Mouse (Mus musculus): ENCODE measurements at regions not wholly inside any gene's neighbourhood (a gene's known extent, or its start where the extent isn't known, plus 50 kb on each side); places are given as distances from the start of the nearest gene placed in this dataset.

GRCm38 (mm10) chr4:9107295-9107694 lies 868.5 kb upstream of the Car8 start:
- no peaks in the 10 kb centered on the region for H3K9me3 ChIP-seq (replicated peaks)
- no peaks in the 10 kb centered on the region for H3K36me3 ChIP-seq
- ATAC-seq (ENCODE audit: insufficient number of reproducible peaks, low FRiP score, low TSS enrichment, low read depth): no peak
- no peak overlapping the region for H3K9ac ChIP-seq
- H3K4me3 ChIP-seq (replicated peaks): no peak overlapping the region
- H3K27me3 ChIP-seq: no peaks in the 10 kb centered on the region
- 69% methylated on average over 14 of the region's 14 CpGs for WGBS
- H3K4me1 ChIP-seq: no peaks in the 10 kb centered on the region
- no peak overlapping the region for H3K27ac ChIP-seq (replicated peaks)
- H3K4me2 ChIP-seq (replicated peaks): no peak overlapping the region

GRCm38 (mm10) chr4:9106778-9107177 lies 867.9 kb upstream of the Car8 start:
- no peak; the same call in 1 of the 2 replicates for ATAC-seq (ENCODE audit: insufficient number of reproducible peaks, low FRiP score, low TSS enrichment, low read depth)
- H3K4me3 ChIP-seq (replicated peaks): no peak overlapping the region
- no peak overlapping the region for H3K27ac ChIP-seq (replicated peaks)
- H3K4me2 ChIP-seq (replicated peaks): no peak overlapping the region
- H3K9ac ChIP-seq: no peak overlapping the region
- H3K9me3 ChIP-seq (replicated peaks): no peaks in the 10 kb centered on the region
- no peaks in the 10 kb centered on the region for H3K4me1 ChIP-seq
- whole genome bisulfite sequencing: 90% methylated on average over 9 of the region's 9 CpGs
- H3K27me3 ChIP-seq: no peaks in the 10 kb centered on the region
- H3K36me3 ChIP-seq: no peaks in the 10 kb centered on the region

DNA sequence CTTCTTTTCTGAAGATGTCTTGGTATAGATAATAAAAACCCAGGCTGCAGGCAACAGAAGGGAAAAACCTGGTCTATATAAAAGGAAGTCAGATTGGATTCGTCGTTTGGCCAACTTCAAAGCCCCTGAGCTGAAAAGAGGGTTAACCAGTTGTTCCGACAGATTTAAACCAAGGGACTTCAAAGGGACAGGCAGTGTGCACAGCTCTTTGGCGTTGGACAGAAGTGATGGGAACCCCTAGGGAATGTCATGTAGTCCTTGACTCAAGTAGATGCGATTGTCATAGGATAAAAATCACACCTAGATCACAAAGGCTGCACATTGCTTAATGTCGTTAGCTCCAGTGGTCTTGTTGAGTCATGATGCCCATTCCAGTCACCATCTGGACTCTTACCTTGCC lies 865.8 kb upstream of the Car8 start:
- H3K9me3 ChIP-seq (replicated peaks): no peaks in the 10 kb centered on the region
- no peak overlapping the region for H3K4me2 ChIP-seq (replicated peaks)
- ATAC-seq (ENCODE audit: insufficient number of reproducible peaks, low FRiP score, low TSS enrichment, low read depth): no peak
- 40% methylated on average over 6 of the region's 6 CpGs for WGBS
- no peaks in the 10 kb centered on the region for H3K27me3 ChIP-seq
- no peak overlapping the region for H3K27ac ChIP-seq (replicated peaks)
- H3K36me3 ChIP-seq: no peaks in the 10 kb centered on the region
- H3K4me1 ChIP-seq: no peaks in the 10 kb centered on the region
- H3K4me3 ChIP-seq (replicated peaks): no peak overlapping the region
- H3K9ac ChIP-seq: no peak overlapping the region

GRCm38 (mm10) chr4:9103958-9104357 lies 865.1 kb upstream of the Car8 start:
- Histone ChIP-seq H3K9ac (no peak overlapping the region), H3K4me1 (no peaks in the 10 kb centered on the region), H3K9me3 (replicated peaks) (no peaks in the 10 kb centered on the region), H3K4me2 (replicated peaks) (no peak overlapping the region), H3K4me3 (replicated peaks) (no peak overlapping the region), H3K36me3 (no peaks in the 10 kb centered on the region), H3K27me3 (no peaks in the 10 kb centered on the region), H3K27ac (replicated peaks) (no peak overlapping the region)
- 74% methylated on average over 8 of the region's 8 CpGs for WGBS
- no peak for ATAC-seq (ENCODE audit: insufficient number of reproducible peaks, low FRiP score, low TSS enrichment, low read depth)

- Histone ChIP-seq H3K27me3 (peaks cover 7% of the 10 kb centered on the region), H3K27ac (replicated peaks) (no peak overlapping the region), H3K9ac (no peak overlapping the region), H3K36me3 (no peaks in the 10 kb centered on the region), H3K4me2 (replicated peaks) (peak overlapping the region; percentile 28), H3K4me3 (replicated peaks) (0 out of 2 replicates have a peak overlapping the region, but pooled peaks have one; percentile 9), H3K9me3 (replicated peaks) (no peaks in the 10 kb centered on the region), H3K4me1 (peaks cover 12% of the 10 kb centered on the region)
- 18% methylated on average over 24 of the region's 24 CpGs for WGBS
- ATAC-seq (ENCODE audit: insufficient number of reproducible peaks, low FRiP score, low TSS enrichment, low read depth): 0 out of 2 replicates have a peak, but pooled peaks have one; percentile 43
Measured at GRCm38 (mm10) chr4:9096809-9097700, 858.2 kb upstream of the Car8 start.

DNA sequence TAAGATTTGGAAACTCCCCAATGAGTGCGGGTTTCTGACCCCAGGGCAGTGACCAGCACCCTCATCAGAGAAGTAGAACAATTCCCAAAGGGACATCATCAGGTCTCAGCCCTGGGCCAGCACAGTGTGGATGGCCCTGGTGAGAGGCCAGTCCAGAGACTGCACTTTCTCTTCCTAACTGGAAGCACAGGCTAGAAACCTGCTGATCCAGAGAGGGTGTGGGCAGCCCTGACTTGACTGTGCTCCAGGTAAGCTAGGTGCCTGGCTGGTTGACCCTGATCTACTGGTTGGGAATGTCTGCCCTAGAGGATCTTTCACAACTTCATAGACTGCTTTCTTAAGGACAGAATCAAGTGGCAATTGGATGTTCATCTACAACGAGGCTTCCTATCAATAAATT lies 857.4 kb upstream of the Car8 start:
- H3K36me3 ChIP-seq: no peaks in the 10 kb centered on the region
- no peak overlapping the region for H3K9ac ChIP-seq
- no peak overlapping the region for H3K27ac ChIP-seq (replicated peaks)
- H3K27me3 ChIP-seq: peaks cover 7% of the 10 kb centered on the region
- H3K4me1 ChIP-seq: peaks cover 12% of the 10 kb centered on the region
- 0 out of 2 replicates have a peak, but pooled peaks have one; percentile 52 for ATAC-seq (ENCODE audit: insufficient number of reproducible peaks, low FRiP score, low TSS enrichment, low read depth)
- no peak overlapping the region for H3K4me3 ChIP-seq (replicated peaks)
- H3K9me3 ChIP-seq (replicated peaks): no peaks in the 10 kb centered on the region
- no peak overlapping the region for H3K4me2 ChIP-seq (replicated peaks)
- WGBS: 78% methylated on average over 2 of the region's 2 CpGs

DNA sequence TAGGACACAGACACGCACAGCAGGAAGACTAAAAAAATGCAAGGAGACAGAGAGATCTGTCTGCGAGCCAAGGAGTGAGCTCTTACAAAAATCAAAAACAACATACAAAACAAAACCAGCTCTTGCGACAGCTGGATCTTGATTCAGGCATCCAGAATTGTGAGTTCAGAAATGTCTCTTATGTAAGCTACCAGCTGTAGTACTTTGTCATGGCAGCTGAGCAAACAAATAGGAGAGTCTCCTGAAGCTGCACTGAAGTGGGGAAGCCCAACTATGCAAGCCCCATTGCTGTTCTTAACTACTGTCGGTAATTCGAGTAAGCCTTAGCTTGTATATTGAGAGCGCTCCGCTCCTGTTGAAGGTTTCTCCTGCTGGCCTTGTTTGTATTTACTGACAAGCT lies 856.8 kb upstream of the Car8 start:
- WGBS: 35% methylated on average over 7 of the region's 7 CpGs
- Histone ChIP-seq H3K27me3 (peaks cover 7% of the 10 kb centered on the region), H3K4me2 (replicated peaks) (no peak overlapping the region), H3K4me3 (replicated peaks) (no peak overlapping the region), H3K9me3 (replicated peaks) (no peaks in the 10 kb centered on the region), H3K9ac (no peak overlapping the region), H3K27ac (replicated peaks) (no peak overlapping the region), H3K4me1 (peaks cover 12% of the 10 kb centered on the region), H3K36me3 (no peaks in the 10 kb centered on the region)
- ATAC-seq (ENCODE audit: insufficient number of reproducible peaks, low FRiP score, low TSS enrichment, low read depth): no peak

- Histone ChIP-seq H3K4me2 (replicated peaks) (no peak overlapping the region), H3K27ac (replicated peaks) (no peak overlapping the region), H3K4me1 (peaks cover 12% of the 10 kb centered on the region), H3K27me3 (peaks cover 7% of the 10 kb centered on the region), H3K9ac (no peak overlapping the region), H3K9me3 (replicated peaks) (no peaks in the 10 kb centered on the region), H3K36me3 (no peaks in the 10 kb centered on the region), H3K4me3 (replicated peaks) (no peak overlapping the region)
- WGBS: 22% methylated on average over 10 of the region's 10 CpGs
- ATAC-seq (ENCODE audit: insufficient number of reproducible peaks, low FRiP score, low TSS enrichment, low read depth): no peak; the same call in 1 of the 2 replicates
Measured at GRCm38 (mm10) chr4:9094522-9094921, 855.7 kb upstream of the Car8 start.

- 49% methylated on average over 6 of the region's 6 CpGs for WGBS
- H3K4me2 ChIP-seq (replicated peaks): no peak overlapping the region
- H3K36me3 ChIP-seq: no peaks in the 10 kb centered on the region
- no peak overlapping the region for H3K27ac ChIP-seq (replicated peaks)
- no peaks in the 10 kb centered on the region for H3K9me3 ChIP-seq (replicated peaks)
- H3K4me1 ChIP-seq: peaks cover 12% of the 10 kb centered on the region
- H3K9ac ChIP-seq: no peak overlapping the region
- peaks cover 7% of the 10 kb centered on the region for H3K27me3 ChIP-seq
- no peak overlapping the region for H3K4me3 ChIP-seq (replicated peaks)
- ATAC-seq (ENCODE audit: insufficient number of reproducible peaks, low FRiP score, low TSS enrichment, low read depth): no peak
Measured at GRCm38 (mm10) chr4:9094076-9094475, 855.2 kb upstream of the Car8 start.

DNA sequence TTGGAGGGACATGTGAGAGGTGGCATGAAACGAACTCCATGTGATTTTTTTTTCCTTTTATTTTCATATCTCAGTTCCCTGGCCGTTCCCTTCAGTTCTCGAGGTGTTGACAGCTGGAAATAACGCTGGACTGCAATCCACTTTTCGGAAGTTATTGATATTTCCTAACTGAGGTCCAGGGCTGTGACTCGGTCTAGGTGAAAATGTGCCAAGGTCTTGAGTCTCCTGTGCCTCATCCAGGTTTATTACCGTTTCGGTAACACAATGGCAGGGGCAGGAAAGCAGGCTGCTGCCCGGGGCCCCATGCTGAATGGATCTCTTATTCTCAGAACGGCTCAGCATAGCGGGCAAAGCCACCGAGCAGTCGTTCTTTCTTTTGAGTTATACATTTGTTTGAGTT lies 844.7 kb upstream of the Car8 start:
- peaks cover 13% of the 10 kb centered on the region for H3K4me1 ChIP-seq
- no peaks in the 10 kb centered on the region for H3K27me3 ChIP-seq
- no peak overlapping the region for H3K4me3 ChIP-seq (replicated peaks)
- ATAC-seq (ENCODE audit: insufficient number of reproducible peaks, low FRiP score, low TSS enrichment, low read depth): no peak
- H3K4me2 ChIP-seq (replicated peaks): peak overlapping the region; percentile 0; the same call in 1 of the 2 replicates
- no peaks in the 10 kb centered on the region for H3K9me3 ChIP-seq (replicated peaks)
- H3K27ac ChIP-seq (replicated peaks): no peak overlapping the region
- 51% methylated on average over 13 of the region's 13 CpGs for WGBS
- H3K36me3 ChIP-seq: no peaks in the 10 kb centered on the region
- H3K9ac ChIP-seq: no peak overlapping the region

DNA sequence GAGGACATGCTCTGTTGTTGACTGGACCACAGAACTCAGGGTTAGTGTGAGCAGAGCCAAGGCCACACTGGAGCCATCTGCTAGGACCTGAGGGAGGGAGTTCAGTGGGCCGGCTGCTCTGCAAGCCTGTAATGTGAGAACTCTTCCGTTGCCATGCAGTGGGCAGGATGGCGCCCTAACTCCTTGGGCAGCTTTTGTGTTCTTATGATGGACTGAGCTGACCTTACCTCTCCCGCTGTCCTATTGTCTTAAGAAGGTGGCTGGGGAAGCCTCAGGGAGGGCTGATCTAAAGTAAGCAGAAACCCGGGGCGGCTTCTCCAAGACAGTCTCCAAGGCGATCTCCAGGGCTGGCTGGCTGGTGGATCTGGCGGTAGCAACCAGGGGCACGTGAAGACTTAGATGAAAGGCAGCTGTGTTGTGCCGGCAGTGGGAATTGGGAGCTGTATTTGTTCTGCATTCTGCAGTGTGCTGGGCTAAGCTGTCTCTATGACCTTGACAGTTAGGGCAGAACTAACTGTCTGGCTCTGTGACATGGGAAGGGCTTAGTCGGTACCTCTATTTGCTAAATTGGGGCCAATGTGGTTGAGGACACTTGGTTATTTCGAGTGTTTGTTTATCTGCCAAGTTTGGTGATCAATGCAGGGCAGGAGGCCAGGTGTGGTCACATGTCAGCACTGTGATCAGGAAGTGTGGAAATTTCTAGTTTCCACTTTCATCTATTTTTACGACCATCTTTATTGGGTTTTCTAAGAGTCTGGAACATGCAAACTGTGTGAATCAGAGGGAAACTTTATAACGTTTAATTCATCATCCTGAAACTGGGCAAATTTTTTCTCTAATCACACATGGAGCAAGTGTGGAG lies 843.1 kb upstream of the Car8 start:
- peak; percentile 29; the same call in 1 of the 2 replicates for ATAC-seq (ENCODE audit: insufficient number of reproducible peaks, low FRiP score, low TSS enrichment, low read depth)
- Histone ChIP-seq H3K36me3 (no peaks in the 10 kb centered on the region), H3K4me1 (peaks cover 13% of the 10 kb centered on the region), H3K27ac (replicated peaks) (no peak overlapping the region), H3K9ac (no peak overlapping the region), H3K4me2 (replicated peaks) (no peak overlapping the region), H3K9me3 (replicated peaks) (no peaks in the 10 kb centered on the region), H3K27me3 (no peaks in the 10 kb centered on the region), H3K4me3 (replicated peaks) (no peak overlapping the region)
- WGBS: 35% methylated on average over 14 of the region's 14 CpGs
